Mouse (Mus musculus) megakaryocyte, embryonic 14.5 days (primary cell): Measurements from ENCODE around the gene Nid1.

Experiments used
- FLI1 ChIP-seq: IDR thresholded peaks from 2 replicates; pipeline ENCODE4 v1.6.1; 2012; ENCODE audit warnings: low read length, inconsistent platforms, mixed read lengths
- GATA1 ChIP-seq: IDR thresholded peaks from 3 replicates; pipeline ENCODE4 v1.6.1; 2012; ENCODE audit warnings: mixed read lengths, low read length, inconsistent platforms, borderline replicate concordance

DNA sequence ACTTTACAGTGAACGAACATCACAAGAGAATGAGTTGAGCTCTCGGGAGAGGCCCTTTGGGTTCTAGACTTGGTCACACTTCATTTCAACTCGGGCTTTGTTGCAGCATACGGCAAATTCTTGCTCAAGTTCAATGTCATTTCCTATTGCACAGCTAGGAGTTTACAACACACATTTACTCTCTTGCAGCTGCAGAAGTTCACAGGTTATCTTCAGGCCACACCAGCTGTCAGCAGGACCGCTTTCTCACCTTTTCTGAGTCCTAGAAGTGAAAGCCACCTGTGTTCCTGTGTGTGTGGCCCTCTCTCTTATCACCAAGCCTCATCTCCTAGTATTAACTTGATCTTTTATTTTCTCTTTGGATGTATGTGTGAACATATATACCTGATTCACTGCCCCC is 121.5 kb downstream of the Nid1 start:
- TF ChIP-seq FLI1 = no peak
- no peak for TF ChIP-seq GATA1
